Mouse (Mus musculus) C2C12 (cell line): ENCODE data around the gene Gm20388.

Experiments used
- CEBPB ChIP-seq: IDR thresholded peaks from one replicate; pipeline ENCODE4 v1.6.1; 2011; ENCODE audit warnings: low read depth, mild to moderate bottlenecking, control low read depth, moderate library complexity
- CTCF ChIP-seq: IDR thresholded peaks from one replicate; pipeline ENCODE4 v1.5.1; 2011; ENCODE audit not compliant: control insufficient read depth, insufficient read depth, insufficient read length
- FOSL1 ChIP-seq: IDR thresholded peaks from one replicate; pipeline ENCODE4 v1.8.0; 2011; ENCODE audit warnings: mild to moderate bottlenecking, low read length; ENCODE audit not compliant: poor library complexity, insufficient read depth, severe bottlenecking
- MAX ChIP-seq: IDR thresholded peaks from one replicate; pipeline ENCODE4 v1.6.1; 2011; ENCODE audit warnings: mild to moderate bottlenecking, control low read depth
- MYOD1 ChIP-seq: IDR thresholded peaks from one replicate; pipeline ENCODE4 v1.6.1; 2011; ENCODE audit warnings: low read depth; ENCODE audit not compliant: control insufficient read depth, insufficient read length
- MYOG ChIP-seq: IDR thresholded peaks from one replicate; pipeline ENCODE4 v1.6.1; 2011; ENCODE audit not compliant: control insufficient read depth, insufficient read length; ENCODE audit errors: extremely low read depth
- USF1 ChIP-seq: IDR thresholded peaks from one replicate; pipeline ENCODE4 v1.6.1; 2011; ENCODE audit warnings: low read depth, mild to moderate bottlenecking, control low read depth, moderate library complexity

DNA sequence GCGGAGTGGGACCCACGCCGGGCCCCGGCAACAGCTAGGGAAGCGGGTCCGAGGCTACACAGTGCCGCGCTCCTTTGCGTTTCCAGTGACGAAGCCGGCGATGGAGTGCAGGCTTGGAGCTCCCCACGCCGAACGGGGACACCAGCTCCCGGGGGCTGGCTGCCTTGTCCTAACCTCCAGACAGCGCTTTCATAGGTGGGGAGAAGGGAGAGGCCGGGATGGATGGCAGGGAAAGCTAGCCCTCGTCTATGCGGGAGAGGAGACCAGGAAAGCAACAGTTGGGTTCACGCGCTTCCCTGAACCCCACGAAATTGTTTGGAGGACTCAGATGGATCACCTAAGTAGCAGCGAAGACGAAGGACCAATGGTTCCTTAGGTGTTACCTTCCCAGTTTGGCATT, 1204.5 kb downstream of the Gm20388 start:
- TF ChIP-seq CTCF (no peak), CEBPB (no peak), USF1 (no peak), MYOD1 (no peak), MYOG (no peak), MAX (no peak), FOSL1 (no peak)
